Mouse (Mus musculus) liver, embryonic 13.5 days (tissue): ENCODE measurements at regions not wholly inside any gene's neighbourhood (a gene's known extent, or its start where the extent isn't known, plus 50 kb on each side); places are given as distances from the start of the nearest gene placed in this dataset.

Experiments used
- ATAC-seq: fragments of 200-750 bp; cut with Nextera tagmentation; 2 replicates; pipeline ENCODE4 v1.8.0; 2017; ENCODE audit warnings: low read depth, mild to moderate bottlenecking, moderate number of reproducible peaks, moderate library complexity
- DNase-seq: peaks from one replicate; pipeline ENCODE4 v3.0.0; 2022
- H3K27ac ChIP-seq: fragments of 300-500 bp; sonication (generic); 2 replicates; pipeline ENCODE4 v1.5.1; 2015; ENCODE audit warnings: moderate library complexity, mild to moderate bottlenecking, inconsistent platforms
- H3K27me3 ChIP-seq: fragments of 300-500 bp; sonication (generic); 2 replicates; pipeline ENCODE4 v1.6.1; 2015; ENCODE audit warnings: mild to moderate bottlenecking, inconsistent platforms
- H3K36me3 ChIP-seq: fragments of 300-500 bp; sonication (generic); 2 replicates; pipeline ENCODE4 v1.6.1; 2015; ENCODE audit warnings: mild to moderate bottlenecking, inconsistent platforms
- H3K4me1 ChIP-seq: fragments of 300-500 bp; sonication (generic); replicated peaks from 2 replicates; pipeline ENCODE4 v1.6.1; 2015; ENCODE audit warnings: inconsistent platforms
- H3K4me2 ChIP-seq: fragments of 300-500 bp; sonication (generic); 2 replicates; pipeline ENCODE4 v1.6.1; 2015; ENCODE audit warnings: inconsistent platforms, mild to moderate bottlenecking, moderate library complexity
- H3K4me3 ChIP-seq: fragments of 300-500 bp; sonication (generic); replicated peaks from 2 replicates; pipeline ENCODE4 v1.5.1; 2015; ENCODE audit warnings: mild to moderate bottlenecking, inconsistent platforms
- H3K9ac ChIP-seq: fragments of 300-500 bp; sonication (generic); 2 replicates; pipeline ENCODE4 v1.6.1; 2015; ENCODE audit warnings: mild to moderate bottlenecking, inconsistent platforms
- H3K9me3 ChIP-seq: fragments of 300-500 bp; sonication (generic); replicated peaks from 2 replicates; pipeline ENCODE4 v1.6.1; 2016; ENCODE audit warnings: inconsistent platforms
- WGBS: fragments of 180-500 bp; shearing (Covaris S2); methylation state at CpG from one replicate; pipeline ENCODE4 v1.1.7; 2015; ENCODE audit not compliant: insufficient replicate concordance; 5-methylcytosine and 5-hydroxymethylcytosine counted together

DNA sequence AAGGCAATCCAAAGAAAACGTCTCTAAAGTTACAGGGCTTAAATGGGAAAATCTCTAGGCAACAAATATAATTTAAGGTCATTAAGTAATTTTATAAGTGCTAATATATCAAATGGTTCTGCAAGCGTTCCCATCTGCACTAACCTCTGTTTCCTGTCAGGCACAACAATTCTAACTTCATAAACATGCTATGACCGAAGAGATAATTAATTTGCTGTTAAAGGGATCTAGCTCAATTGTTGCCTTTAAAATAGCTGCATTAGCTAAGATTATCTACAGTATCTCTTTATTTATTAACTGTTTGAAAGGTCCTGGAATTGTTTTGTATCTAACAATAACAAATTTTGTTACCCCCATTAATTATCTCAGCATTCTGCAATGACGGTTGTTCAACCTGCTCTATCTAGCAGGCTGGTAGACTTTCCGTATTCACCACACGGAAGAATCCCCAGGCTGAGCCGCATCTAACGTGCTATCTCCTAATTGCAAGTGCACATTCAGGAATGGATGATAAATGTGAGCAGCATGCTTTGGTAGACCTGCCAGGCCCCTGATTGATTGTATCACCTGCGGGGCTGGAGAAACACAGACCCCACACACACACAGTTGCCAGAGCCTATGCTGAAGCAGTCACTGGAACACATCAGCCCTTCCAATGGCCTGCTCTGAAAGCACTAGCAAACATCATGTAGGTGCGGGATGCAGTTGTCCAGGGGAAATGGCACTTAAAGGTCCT lies 274.4 kb downstream of the Nuak1 start:
- Histone ChIP-seq H3K27me3 (no peaks in the 10 kb centered on the region), H3K4me3 (no peak overlapping the region), H3K4me1 (no peaks in the 10 kb centered on the region), H3K27ac (no peak overlapping the region), H3K9ac (no peak overlapping the region), H3K36me3 (no peaks in the 10 kb centered on the region), H3K9me3 (no peaks in the 10 kb centered on the region), H3K4me2 (no peak overlapping the region)
- ATAC-seq: no peak
- 71% methylated on average over 10 of the region's 10 CpGs for WGBS
- no peak for DNase-seq

GRCm38 (mm10) chr10:84166568-84166905 lies 273.9 kb downstream of the Nuak1 start:
- Histone ChIP-seq H3K4me3 (no peak overlapping the region), H3K27me3 (no peaks in the 10 kb centered on the region), H3K9ac (no peak overlapping the region), H3K9me3 (no peaks in the 10 kb centered on the region), H3K27ac (no peak overlapping the region), H3K4me1 (no peaks in the 10 kb centered on the region), H3K36me3 (no peaks in the 10 kb centered on the region), H3K4me2 (no peak overlapping the region)
- no peak for DNase-seq
- ATAC-seq: no peak
- 36% methylated on average over 3 of the region's 3 CpGs for WGBS

- ATAC-seq: no peak
- no peaks in the 10 kb centered on the region for H3K36me3 ChIP-seq
- no peaks in the 10 kb centered on the region for H3K9me3 ChIP-seq
- WGBS: 53% methylated on average over 4 of the region's 4 CpGs
- H3K27me3 ChIP-seq: no peaks in the 10 kb centered on the region
- no peak overlapping the region for H3K9ac ChIP-seq
- no peak overlapping the region for H3K4me2 ChIP-seq
- no peak overlapping the region for H3K27ac ChIP-seq
- no peak for DNase-seq
- H3K4me3 ChIP-seq: no peak overlapping the region
- H3K4me1 ChIP-seq: no peaks in the 10 kb centered on the region
Measured at GRCm38 (mm10) chr10:84172828-84173321, 267.5 kb downstream of the Nuak1 start.

DNA sequence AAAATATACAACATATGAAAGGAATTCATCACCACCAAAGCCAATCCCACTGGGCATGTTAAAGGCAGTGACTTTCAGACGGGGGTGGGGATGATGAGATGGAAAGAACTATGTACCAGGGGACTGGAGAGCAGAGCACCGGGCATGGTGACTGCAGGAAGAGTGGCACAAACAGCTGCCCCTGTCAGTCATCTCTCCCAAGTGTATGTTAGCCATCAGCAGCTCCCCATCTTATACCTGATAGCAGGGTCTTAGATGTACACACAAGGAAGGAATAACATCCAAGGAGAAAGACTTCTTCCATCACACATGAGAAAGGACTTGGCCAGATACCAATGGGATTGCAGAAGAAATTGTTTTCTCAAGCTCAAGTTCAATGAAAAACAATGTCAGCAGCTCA lies 257.2 kb downstream of the Nuak1 start:
- ATAC-seq: no peak
- WGBS: 50% methylated on average over 2 of the region's 2 CpGs

GRCm38 (mm10) chr10:84186466-84186865 lies 253.9 kb downstream of the Nuak1 start:
- DNase-seq (no peak), ATAC-seq (no peak)
- no peaks in the 10 kb centered on the region for H3K36me3 ChIP-seq
- whole genome bisulfite sequencing: 61% methylated on average over 2 of the region's 2 CpGs
- H3K4me2 ChIP-seq: no peak overlapping the region
- H3K27me3 ChIP-seq: no peaks in the 10 kb centered on the region
- H3K4me1 ChIP-seq: no peaks in the 10 kb centered on the region
- H3K9me3 ChIP-seq: no peaks in the 10 kb centered on the region
- no peak overlapping the region for H3K27ac ChIP-seq
- H3K9ac ChIP-seq: no peak overlapping the region
- H3K4me3 ChIP-seq: no peak overlapping the region

More for the DNA sequence above, 257.2 kb downstream of the Nuak1 start:
- Histone ChIP-seq H3K9ac (no peak overlapping the region), H3K4me3 (no peak overlapping the region), H3K9me3 (no peaks in the 10 kb centered on the region), H3K36me3 (no peaks in the 10 kb centered on the region), H3K27me3 (no peaks in the 10 kb centered on the region), H3K4me1 (no peaks in the 10 kb centered on the region), H3K4me2 (no peak overlapping the region), H3K27ac (no peak overlapping the region)
- DNase-seq: no peak

- WGBS: 61% methylated on average over 2 of the region's 2 CpGs
- Histone ChIP-seq H3K27me3 (no peaks in the 10 kb centered on the region), H3K9ac (no peak overlapping the region), H3K9me3 (no peaks in the 10 kb centered on the region), H3K36me3 (no peaks in the 10 kb centered on the region), H3K4me3 (no peak overlapping the region), H3K4me1 (no peaks in the 10 kb centered on the region), H3K4me2 (no peak overlapping the region), H3K27ac (no peak overlapping the region)
- DNase-seq: no peak
- ATAC-seq: no peak
Measured at GRCm38 (mm10) chr10:84199035-84199434, 241.4 kb downstream of the Nuak1 start.

GRCm38 (mm10) chr10:84201785-84202184 lies 238.6 kb downstream of the Nuak1 start:
- Histone ChIP-seq H3K9ac (no peak overlapping the region), H3K36me3 (no peaks in the 10 kb centered on the region), H3K4me1 (no peaks in the 10 kb centered on the region), H3K4me2 (no peak overlapping the region), H3K9me3 (no peaks in the 10 kb centered on the region), H3K4me3 (no peak overlapping the region), H3K27ac (no peak overlapping the region), H3K27me3 (no peaks in the 10 kb centered on the region)
- 43% methylated on average over 3 of the region's 3 CpGs for WGBS
- DNase-seq (no peak), ATAC-seq (no peak)

DNA sequence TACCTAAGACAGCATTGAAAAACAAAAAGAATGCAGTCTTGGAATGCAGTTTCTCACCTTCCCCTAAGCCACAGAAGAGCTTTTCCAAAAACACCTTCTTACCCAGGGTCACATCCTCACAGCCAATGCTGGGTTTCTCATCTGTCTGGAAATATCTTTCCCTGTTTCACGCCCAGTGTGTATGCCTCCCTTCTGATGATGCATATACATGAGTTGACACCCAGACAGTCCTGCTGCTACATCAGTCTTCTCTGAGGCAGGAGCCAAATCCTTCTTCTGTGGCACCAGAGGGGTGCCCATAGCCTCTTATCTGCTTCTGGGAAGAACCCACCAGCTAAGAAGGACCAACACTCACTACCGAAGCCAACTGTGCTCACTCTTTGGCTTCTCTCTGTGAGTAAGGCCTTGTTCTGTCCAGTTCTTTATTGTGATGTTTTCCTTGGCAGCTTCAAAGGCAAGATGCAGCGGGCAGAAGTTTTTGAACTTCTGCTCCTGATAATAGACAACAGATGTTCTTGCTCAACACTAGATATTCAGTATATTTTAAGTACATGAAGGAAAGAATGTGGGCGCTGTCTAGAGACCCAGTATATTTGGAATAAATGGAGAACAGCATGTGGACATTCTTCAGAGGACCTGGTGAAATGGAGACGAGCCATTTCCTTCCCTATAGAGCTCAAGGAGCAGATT lies 228.2 kb downstream of the Nuak1 start:
- no peak for DNase-seq
- ATAC-seq: no peak
- no peaks in the 10 kb centered on the region for H3K36me3 ChIP-seq
- H3K4me1 ChIP-seq: no peaks in the 10 kb centered on the region
- H3K4me3 ChIP-seq: no peak overlapping the region
- no peak overlapping the region for H3K4me2 ChIP-seq
- no peaks in the 10 kb centered on the region; the same call in 1 of the 2 replicates for H3K9me3 ChIP-seq
- no peak overlapping the region for H3K27ac ChIP-seq
- no peaks in the 10 kb centered on the region for H3K27me3 ChIP-seq
- WGBS: 62% methylated on average over 5 of the region's 5 CpGs
- no peak overlapping the region for H3K9ac ChIP-seq

DNA sequence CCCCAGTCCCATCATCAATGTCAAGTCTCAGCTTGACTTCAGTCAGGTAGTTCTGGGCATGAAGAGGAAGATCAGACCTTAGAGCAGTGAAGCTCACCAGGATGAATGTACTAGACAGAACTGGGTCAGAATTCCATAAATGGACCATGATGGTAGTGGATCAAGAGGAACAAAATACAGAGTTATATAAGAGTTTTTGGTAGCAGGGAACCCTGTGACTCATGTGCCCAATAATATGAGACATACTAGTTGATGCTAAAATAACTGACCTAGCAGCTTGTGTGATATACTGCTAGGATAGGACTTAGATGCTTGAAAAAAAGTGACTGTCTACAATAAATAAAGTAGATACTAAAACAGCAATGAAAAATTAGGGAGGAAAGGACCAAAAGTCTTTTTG lies 225.6 kb downstream of the Nuak1 start:
- H3K9ac ChIP-seq: no peak overlapping the region
- no peak overlapping the region for H3K4me2 ChIP-seq
- H3K27ac ChIP-seq: no peak overlapping the region
- DNase-seq (no peak), ATAC-seq (no peak)
- H3K27me3 ChIP-seq: no peaks in the 10 kb centered on the region
- H3K9me3 ChIP-seq: no peaks in the 10 kb centered on the region
- H3K36me3 ChIP-seq: no peaks in the 10 kb centered on the region
- H3K4me3 ChIP-seq: no peak overlapping the region
- H3K4me1 ChIP-seq: no peaks in the 10 kb centered on the region

GRCm38 (mm10) chr10:84229224-84229921 lies 211.0 kb downstream of the Nuak1 start:
- DNase-seq: no peak
- H3K9ac ChIP-seq: no peak overlapping the region
- H3K4me1 ChIP-seq: no peaks in the 10 kb centered on the region
- 57% methylated on average over 7 of the region's 7 CpGs for WGBS
- H3K27me3 ChIP-seq: no peaks in the 10 kb centered on the region
- H3K36me3 ChIP-seq: no peaks in the 10 kb centered on the region
- H3K27ac ChIP-seq: no peak overlapping the region
- no peak for ATAC-seq
- H3K9me3 ChIP-seq: no peaks in the 10 kb centered on the region
- no peak overlapping the region for H3K4me2 ChIP-seq
- no peak overlapping the region for H3K4me3 ChIP-seq

DNA sequence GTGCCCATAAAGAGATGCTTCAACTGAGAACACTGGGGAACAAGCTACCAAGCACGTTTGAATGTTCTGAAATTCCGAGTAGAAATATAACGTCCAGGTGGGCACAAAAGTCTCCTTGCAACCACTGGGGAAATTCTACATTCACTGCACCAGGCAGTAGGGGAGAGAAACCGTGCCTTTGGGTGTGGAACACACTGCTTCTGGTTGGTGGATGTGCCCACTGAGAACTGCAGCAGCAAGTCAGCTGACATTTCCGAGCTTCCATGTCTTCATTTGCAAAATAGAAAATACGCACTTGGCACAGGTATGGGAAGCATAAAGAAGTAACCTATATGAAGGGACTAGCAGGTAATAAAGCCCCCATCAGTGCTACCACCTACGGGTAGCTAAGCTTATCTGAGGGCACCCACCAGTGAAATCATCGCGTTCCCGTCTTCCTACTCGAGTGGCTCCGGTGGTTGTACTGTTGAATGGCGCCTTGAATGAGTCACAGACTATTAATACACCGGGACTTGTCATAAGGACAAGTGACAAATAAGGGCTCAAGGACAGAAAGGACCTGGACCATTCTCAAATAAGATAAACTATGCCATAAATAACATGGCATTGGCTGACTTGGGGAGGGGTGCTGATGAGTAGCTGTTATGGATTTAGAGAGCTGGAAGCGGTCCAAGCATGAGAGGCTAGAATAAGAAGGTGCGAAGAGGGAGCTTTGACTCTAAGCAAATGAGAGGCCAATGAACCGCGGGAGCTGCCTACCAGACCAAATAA lies 210.2 kb downstream of the Nuak1 start:
- no peak for ATAC-seq
- no peaks in the 10 kb centered on the region for H3K27me3 ChIP-seq
- no peak overlapping the region for H3K9ac ChIP-seq
- H3K4me3 ChIP-seq: no peak overlapping the region
- no peaks in the 10 kb centered on the region for H3K36me3 ChIP-seq
- no peak overlapping the region for H3K27ac ChIP-seq
- H3K4me2 ChIP-seq: no peak overlapping the region
- no peaks in the 10 kb centered on the region for H3K4me1 ChIP-seq
- DNase-seq: no peak
- 69% methylated on average over 18 of the region's 18 CpGs for WGBS
- H3K9me3 ChIP-seq: no peaks in the 10 kb centered on the region
